Mouse (Mus musculus): ENCODE measurements around the gene Slc10a3. TPM values are rescaled to one million over a fixed set of nuclear protein-coding genes. Genes with fewer than 3 reads are reported as not detected.
"Not testable (repeated sequence)": the region's sequence is repeated elsewhere in the genome, so short reads cannot be mapped to it uniquely, and the experiment has no call there.

Gene Slc10a3
- polyA plus RNA-seq, 1 experiment from 2014 or later: 18.6 TPM

DNA sequence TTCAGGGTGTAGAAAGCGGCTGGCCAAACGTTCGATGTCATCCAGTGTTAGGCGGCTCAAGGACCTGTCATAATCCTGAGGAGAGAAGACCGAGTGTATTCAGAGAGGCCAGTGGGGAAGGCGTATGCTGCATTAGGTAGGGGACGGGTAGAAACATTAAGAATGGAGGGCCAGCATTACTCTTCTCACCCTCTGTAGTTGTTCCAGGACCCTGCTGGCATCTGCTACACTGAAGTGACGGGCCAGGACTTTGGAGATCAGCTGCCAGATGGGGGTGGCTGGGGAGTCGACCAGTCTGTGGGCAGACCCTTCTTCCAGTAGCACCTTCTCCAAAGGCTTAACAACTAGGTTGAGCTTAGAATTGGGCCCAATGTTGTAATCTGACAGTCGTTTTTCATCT lies 5.6 kb downstream of the Slc10a3 start:
- 53% methylated on average over 10 of the region's 10 CpGs for WGBS
- ATAC-seq (ENCODE audit: insufficient read depth, low FRiP score): no peak
- no peaks in the 10 kb centered on the region for H3K9me3 ChIP-seq (replicated peaks; ENCODE audit: control insufficient read depth, low read length)

GRCm38 (mm10) chrX:74359171-74359570 lies 14.0 kb downstream of the Slc10a3 start:
- Histone ChIP-seq H3K27ac (ENCODE audit: low read length) (no peak overlapping the region), H3K4me2 (ENCODE audit: low read depth, low read length) (no peak overlapping the region; the same call in 1 of the 2 replicates), H3K4me3 (replicated peaks; ENCODE audit: low read length) (no peak overlapping the region), H3K9me3 (replicated peaks; ENCODE audit: control insufficient read depth, low read length) (no peaks in the 10 kb centered on the region), H3K27me3 (ENCODE audit: control insufficient read depth, insufficient read depth, low read length) (no peaks in the 10 kb centered on the region), H3K9ac (ENCODE audit: low read length) (no peak overlapping the region), H3K4me1 (ENCODE audit: control insufficient read depth, insufficient read depth, low read length) (no peaks in the 10 kb centered on the region), H3K36me3 (ENCODE audit: control insufficient read depth, insufficient read depth, low read length) (no peaks in the 10 kb centered on the region)
- ATAC-seq (ENCODE audit: insufficient read depth, low FRiP score): no peak
- WGBS: 32% methylated on average over 11 of the region's 11 CpGs

More for the DNA sequence above, 5.6 kb downstream of the Slc10a3 start:
- peak overlapping the region; percentile 68 for H3K4me3 ChIP-seq (replicated peaks; ENCODE audit: low read length)
- H3K9ac ChIP-seq (ENCODE audit: low read length): peak overlapping the region; percentile 84
- H3K4me2 ChIP-seq (ENCODE audit: low read depth, low read length): peak overlapping the region; percentile 67
- H3K4me1 ChIP-seq (ENCODE audit: control insufficient read depth, insufficient read depth, low read length): peaks cover 9% of the 10 kb centered on the region; the same call in 1 of the 2 replicates
- H3K27me3 ChIP-seq (ENCODE audit: control insufficient read depth, insufficient read depth, low read length): no peaks in the 10 kb centered on the region
- 0 out of 2 replicates have a peak, but pooled peaks cover 9% of the 10 kb centered on the region for H3K36me3 ChIP-seq (ENCODE audit: control insufficient read depth, insufficient read depth, low read length)
- H3K27ac ChIP-seq (ENCODE audit: low read length): no peak overlapping the region

- not testable (repeated sequence) for H3K4me3 ChIP-seq (replicated peaks; ENCODE audit: low read length); H3K27me3 ChIP-seq (ENCODE audit: control insufficient read depth, insufficient read depth, low read length); H3K27ac ChIP-seq (ENCODE audit: low read length); H3K9me3 ChIP-seq (replicated peaks; ENCODE audit: control insufficient read depth, low read length); H3K4me1 ChIP-seq (ENCODE audit: control insufficient read depth, insufficient read depth, low read length); H3K9ac ChIP-seq (ENCODE audit: low read length); ATAC-seq (ENCODE audit: insufficient read depth, low FRiP score); H3K4me2 ChIP-seq (ENCODE audit: low read depth, low read length); H3K36me3 ChIP-seq (ENCODE audit: control insufficient read depth, insufficient read depth, low read length)
- 93% methylated on average over 2 of the region's 3 CpGs for WGBS
Observed at GRCm38 (mm10) chrX:74357069-74357468, 16.1 kb downstream of the Slc10a3 start.

DNA sequence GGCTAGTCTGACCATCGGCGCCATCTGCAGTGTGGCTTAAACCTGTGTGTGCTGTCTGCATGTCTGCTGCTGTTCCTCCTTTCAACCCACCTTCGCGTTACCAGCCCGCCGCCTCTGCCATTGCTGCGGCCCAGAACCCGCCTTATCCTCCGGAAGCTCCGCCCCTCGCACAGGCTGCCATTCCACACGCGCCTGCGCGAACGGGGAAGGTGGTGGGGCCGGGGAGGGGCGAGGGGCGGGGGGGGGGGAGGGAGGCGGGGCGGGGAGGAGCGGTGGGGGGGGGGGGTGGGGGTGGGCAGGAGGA lies 19.7 kb downstream of the Slc10a3 start, which contains the start of gene Lage3:
Lage3 (minus strand) TSS at position 152 of the 304 bp plus-strand sequence.
- H3K9ac ChIP-seq (ENCODE audit: low read length): peak within 1 kb of the TSS; percentile 70
- H3K27ac ChIP-seq (ENCODE audit: low read length): 0 out of 2 replicates have a peak within 1 kb of the TSS, but pooled peaks have one; percentile 23
- peak within 1 kb of the TSS; percentile 60 for H3K4me2 ChIP-seq (ENCODE audit: low read depth, low read length)
- no peaks in the 10 kb centered on the region for H3K27me3 ChIP-seq (ENCODE audit: control insufficient read depth, insufficient read depth, low read length)
- peak within 1 kb of the TSS; percentile 51 for H3K4me3 ChIP-seq (replicated peaks; ENCODE audit: low read length)
- 22% methylated on average over 11 of the region's 22 CpGs for WGBS
- H3K36me3 ChIP-seq (ENCODE audit: control insufficient read depth, insufficient read depth, low read length): no peaks in the 10 kb centered on the region
- ATAC-seq (ENCODE audit: insufficient read depth, low FRiP score): peak; percentile 85
- no peaks in the 10 kb centered on the region for H3K9me3 ChIP-seq (replicated peaks; ENCODE audit: control insufficient read depth, low read length)
- no peaks in the 10 kb centered on the region for H3K4me1 ChIP-seq (ENCODE audit: control insufficient read depth, insufficient read depth, low read length)

DNA sequence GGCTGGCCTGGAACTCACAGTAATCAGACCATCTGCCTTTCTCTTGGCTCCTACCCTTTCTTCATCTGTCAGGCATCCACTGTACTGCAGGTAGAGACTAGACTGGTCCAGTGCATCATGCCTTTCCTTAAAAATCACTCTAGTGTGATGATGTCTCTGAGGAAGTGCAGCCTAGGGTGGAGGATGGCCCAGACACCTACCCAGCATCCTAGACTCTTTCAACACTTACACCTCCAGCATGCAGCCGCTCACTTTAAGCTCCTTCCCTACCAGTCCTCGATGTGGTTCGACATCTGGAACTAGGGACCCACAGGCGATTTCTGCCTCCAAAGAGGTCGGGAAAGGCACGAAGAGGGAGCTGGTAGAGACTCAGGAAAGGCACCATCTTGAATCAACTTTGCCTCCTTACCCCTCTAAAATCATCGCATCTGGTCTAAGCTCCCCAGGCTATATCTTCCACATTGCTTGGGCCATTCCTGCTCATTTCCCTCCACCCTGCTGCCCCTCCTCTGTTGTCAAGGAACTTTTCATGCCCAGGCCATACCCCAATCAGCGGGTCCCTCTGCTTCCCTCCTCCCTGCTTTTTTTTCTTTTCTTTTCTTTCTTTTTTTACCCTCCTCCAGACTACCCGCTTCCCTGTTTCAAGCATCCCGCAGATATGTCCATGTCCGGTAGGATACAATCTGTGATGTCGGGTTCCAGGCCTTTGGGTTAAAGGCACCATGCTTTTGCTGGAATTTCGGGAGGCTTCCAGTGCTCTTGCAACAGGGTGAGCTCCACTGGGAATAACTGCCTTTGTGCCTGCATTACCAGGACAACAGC lies 20.3 kb downstream of the Slc10a3 start:
- no peaks in the 10 kb centered on the region for H3K36me3 ChIP-seq (ENCODE audit: control insufficient read depth, insufficient read depth, low read length)
- WGBS: 21% methylated on average over 13 of the region's 13 CpGs
- ATAC-seq (ENCODE audit: insufficient read depth, low FRiP score): peak; percentile 13; the same call in 1 of the 2 replicates
- peak overlapping the region; percentile 60 for H3K4me2 ChIP-seq (ENCODE audit: low read depth, low read length)
- 0 out of 2 replicates have a peak overlapping the region, but pooled peaks have one; percentile 23 for H3K27ac ChIP-seq (ENCODE audit: low read length)
- no peaks in the 10 kb centered on the region for H3K4me1 ChIP-seq (ENCODE audit: control insufficient read depth, insufficient read depth, low read length)
- H3K4me3 ChIP-seq (replicated peaks; ENCODE audit: low read length): peak overlapping the region; percentile 51
- H3K9me3 ChIP-seq (replicated peaks; ENCODE audit: control insufficient read depth, low read length): no peaks in the 10 kb centered on the region
- peak overlapping the region; percentile 70 for H3K9ac ChIP-seq (ENCODE audit: low read length)
- H3K27me3 ChIP-seq (ENCODE audit: control insufficient read depth, insufficient read depth, low read length): no peaks in the 10 kb centered on the region

GRCm38 (mm10) chrX:74330166-74330930 lies 42.8 kb downstream of the Slc10a3 start:
- 17% methylated on average over 2 of the region's 2 CpGs for WGBS
- Histone ChIP-seq H3K27ac (ENCODE audit: low read length) (peak overlapping the region; percentile 28; the same call in 1 of the 2 replicates), H3K4me1 (ENCODE audit: control insufficient read depth, insufficient read depth, low read length) (no peaks in the 10 kb centered on the region)

DNA sequence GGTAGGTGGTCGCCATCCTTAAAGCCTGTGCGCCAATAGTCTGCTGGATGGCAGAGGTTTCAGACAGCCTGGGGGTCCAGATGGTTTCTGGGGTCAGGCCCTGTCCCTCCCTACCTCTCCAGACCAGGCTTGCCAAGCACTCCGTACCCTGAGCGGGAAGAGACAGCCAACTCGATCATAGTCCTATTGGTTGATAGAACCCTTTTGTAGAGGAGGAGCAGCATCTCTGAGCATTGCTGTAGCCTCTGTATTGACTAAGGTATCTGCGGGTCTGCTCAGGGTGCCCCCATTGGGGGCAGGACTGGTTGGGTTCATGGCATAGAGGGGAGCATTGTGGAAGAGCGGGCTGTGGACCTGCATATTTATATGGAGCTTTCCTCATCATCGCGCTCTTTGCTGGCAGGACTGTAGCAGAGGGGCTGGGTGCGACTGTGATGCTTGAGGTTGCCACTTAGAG lies 43.9 kb downstream of the Slc10a3 start:
- Histone ChIP-seq H3K4me2 (ENCODE audit: low read depth, low read length) (peak overlapping the region; percentile 60), H3K4me1 (ENCODE audit: control insufficient read depth, insufficient read depth, low read length) (no peaks in the 10 kb centered on the region), H3K27me3 (ENCODE audit: control insufficient read depth, insufficient read depth, low read length) (no peaks in the 10 kb centered on the region), H3K27ac (ENCODE audit: low read length) (no peak overlapping the region), H3K36me3 (ENCODE audit: control insufficient read depth, insufficient read depth, low read length) (no peaks in the 10 kb centered on the region), H3K4me3 (replicated peaks; ENCODE audit: low read length) (peak overlapping the region; percentile 55), H3K9me3 (replicated peaks; ENCODE audit: control insufficient read depth, low read length) (no peaks in the 10 kb centered on the region), H3K9ac (ENCODE audit: low read length) (peak overlapping the region; percentile 76)
- peak; percentile 35 for ATAC-seq (ENCODE audit: insufficient read depth, low FRiP score)
- WGBS: 18% methylated on average over 10 of the region's 10 CpGs

More at GRCm38 (mm10) chrX:74330166-74330930, 42.8 kb downstream of the Slc10a3 start:
- ATAC-seq (ENCODE audit: insufficient read depth, low FRiP score): no peak
- H3K27me3 ChIP-seq (ENCODE audit: control insufficient read depth, insufficient read depth, low read length): no peaks in the 10 kb centered on the region
- no peak overlapping the region for H3K9ac ChIP-seq (ENCODE audit: low read length)
- peak overlapping the region; percentile 55 for H3K4me3 ChIP-seq (replicated peaks; ENCODE audit: low read length)
- peak overlapping the region; percentile 60 for H3K4me2 ChIP-seq (ENCODE audit: low read depth, low read length)
- no peaks in the 10 kb centered on the region for H3K36me3 ChIP-seq (ENCODE audit: control insufficient read depth, insufficient read depth, low read length)
- H3K9me3 ChIP-seq (replicated peaks; ENCODE audit: control insufficient read depth, low read length): no peaks in the 10 kb centered on the region

DNA sequence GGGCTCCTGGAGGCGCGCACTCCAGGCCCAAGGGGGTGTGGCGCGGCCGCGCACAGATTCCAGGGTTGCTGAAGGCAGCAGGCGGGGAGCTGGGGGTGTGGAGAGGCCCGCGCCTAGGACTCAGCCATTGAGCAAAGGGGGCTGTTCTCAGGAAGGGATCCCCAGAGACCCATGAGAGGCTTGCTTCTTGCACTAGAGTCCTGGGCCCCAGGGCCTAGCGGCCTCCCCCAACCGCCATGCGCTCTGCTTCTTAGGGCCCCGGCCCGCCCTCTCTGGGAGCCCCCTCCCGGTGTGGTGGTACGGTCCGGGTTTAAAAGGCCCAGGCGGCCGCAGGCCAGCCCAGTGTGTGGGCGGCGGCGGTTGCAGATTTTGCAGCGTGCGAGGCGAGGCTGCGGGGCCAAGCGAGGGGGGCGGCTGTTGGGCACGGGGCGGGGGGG lies 44.4 kb downstream of the Slc10a3 start, which contains the start of gene Plxna3:
Plxna3 (plus strand) TSS at position 342 of the 437 bp plus-strand sequence.
- 8% methylated on average over 28 of the region's 30 CpGs for WGBS
- H3K27ac ChIP-seq (ENCODE audit: low read length): peak within 1 kb of the TSS; percentile 77

More for the DNA sequence above, 44.4 kb downstream of the Slc10a3 start, which contains the start of gene Plxna3:
- Histone ChIP-seq H3K4me1 (ENCODE audit: control insufficient read depth, insufficient read depth, low read length) (no peaks in the 10 kb centered on the region), H3K4me2 (ENCODE audit: low read depth, low read length) (peak within 1 kb of the TSS; percentile 60), H3K9me3 (replicated peaks; ENCODE audit: control insufficient read depth, low read length) (no peaks in the 10 kb centered on the region), H3K9ac (ENCODE audit: low read length) (peak within 1 kb of the TSS; percentile 76), H3K36me3 (ENCODE audit: control insufficient read depth, insufficient read depth, low read length) (no peaks in the 10 kb centered on the region), H3K27me3 (ENCODE audit: control insufficient read depth, insufficient read depth, low read length) (no peaks in the 10 kb centered on the region), H3K4me3 (replicated peaks; ENCODE audit: low read length) (peak within 1 kb of the TSS; percentile 55)
- peak; percentile 93 for ATAC-seq (ENCODE audit: insufficient read depth, low FRiP score)
